Mouse (Mus musculus) stomach, postnatal 0 days (tissue): ENCODE measurements around the gene Slc35f6. TPM values are rescaled to one million over a fixed set of nuclear protein-coding genes. Genes with fewer than 3 reads are reported as not detected.
A peak's percentile ranks its signal among the peaks of the same experiment; 100 is the strongest.

Experiments used
- ATAC-seq: fragments of 200-750 bp; cut with Nextera tagmentation; 2 replicates; pipeline ENCODE4 v1.8.0; 2017; ENCODE audit not compliant: low FRiP score, low TSS enrichment
- DNase-seq: peaks from one replicate; pipeline ENCODE4 v3.0.0-alpha.2; 2016; ENCODE audit warnings: low spot score
- H3K27ac ChIP-seq: fragments of 300-500 bp; sonication (generic); replicated peaks from 2 replicates; pipeline ENCODE4 v1.5.1; 2014; ENCODE audit warnings: mild to moderate bottlenecking, control low read depth
- H3K27me3 ChIP-seq: fragments of 300-500 bp; sonication (generic); 2 replicates; pipeline ENCODE4 v1.6.1; 2014; ENCODE audit warnings: low read length; ENCODE audit not compliant: control insufficient read depth, insufficient read depth
- H3K36me3 ChIP-seq: fragments of 300-500 bp; sonication (generic); 2 replicates; pipeline ENCODE4 v1.6.1; 2014; ENCODE audit warnings: low read length, mixed read lengths; ENCODE audit not compliant: control insufficient read depth, insufficient read depth
- H3K4me1 ChIP-seq: fragments of 300-500 bp; sonication (generic); replicated peaks from 2 replicates; pipeline ENCODE4 v1.6.1; 2014; ENCODE audit warnings: antibody characterized with exemption; ENCODE audit not compliant: control insufficient read depth, insufficient read depth
- H3K4me2 ChIP-seq: fragments of 300-500 bp; sonication (generic); replicated peaks from 2 replicates; pipeline ENCODE4 v1.6.1; 2014; ENCODE audit warnings: low read depth, mild to moderate bottlenecking, control low read depth, moderate library complexity
- H3K4me3 ChIP-seq: fragments of 300-500 bp; sonication (generic); 2 replicates; pipeline ENCODE4 v1.5.1; 2014; ENCODE audit warnings: low read depth, low read length, control low read depth
- H3K9ac ChIP-seq: fragments of 300-500 bp; sonication (generic); 2 replicates; pipeline ENCODE4 v1.6.1; 2014; ENCODE audit warnings: mild to moderate bottlenecking, low read length, control low read depth, mixed read lengths
- H3K9me3 ChIP-seq: fragments of 300-500 bp; sonication (generic); 2 replicates; pipeline ENCODE4 v1.6.1; 2016; ENCODE audit warnings: low read length; ENCODE audit not compliant: control insufficient read depth
- CTCF ChIP-seq: IDR thresholded peaks from 2 replicates; pipeline ENCODE4 v1.5.1; 2016; ENCODE audit warnings: antibody characterized with exemption, low read depth, mild to moderate bottlenecking, moderate library complexity
- EP300 ChIP-seq: optimal IDR thresholded peaks from 2 replicates; pipeline ENCODE3; 2016; ENCODE audit warnings: antibody characterized with exemption
- WGBS: fragments of 180-500 bp; shearing (Covaris S2); extraction: QIAGEN DNeasy Blood & Tissue Kit; methylation state at CpG from one replicate; pipeline ENCODE4 v1.1.7; 2014; 5-methylcytosine and 5-hydroxymethylcytosine counted together
- polyA plus RNA-seq: library from polyadenylated mRNA; unstranded; fragments of >200 nt; fragmentation: Nextera tagmentation; extraction: Ambion mirVana; gene quantifications from 2 replicates; pipeline ENCODE4 v1.2.1, GENCODE M21; 2015

The Slc35f6 gene
- polyA plus RNA-seq, 1 experiment from 2014 or later, result 30.6 TPM

GRCm38 (mm10) chr5:30613242-30613641, 34.5 kb upstream of the Slc35f6 start:
- Histone ChIP-seq H3K36me3 (no peaks in the 10 kb centered on the region), H3K4me3 (no peak overlapping the region), H3K9ac (no peak overlapping the region), H3K4me1 (peaks cover 17% of the 10 kb centered on the region), H3K27ac (peak overlapping the region; percentile 91), H3K27me3 (no peaks in the 10 kb centered on the region), H3K9me3 (no peaks in the 10 kb centered on the region), H3K4me2 (peak overlapping the region; percentile 1; the same call in 1 of the 2 replicates)
- no peak for DNase-seq
- 45% methylated on average over 8 of the region's 8 CpGs for WGBS
- TF ChIP-seq CTCF (no peak), EP300 (no peak)
- ATAC-seq, result no peak

GRCm38 (mm10) chr5:30614221-30614620, 33.5 kb upstream of the Slc35f6 start:
- Histone ChIP-seq H3K4me1 (peaks cover 17% of the 10 kb centered on the region), H3K27ac (peak overlapping the region; percentile 91), H3K9ac (peak overlapping the region; percentile 27; the same call in 1 of the 2 replicates), H3K4me2 (peak overlapping the region; percentile 38), H3K27me3 (no peaks in the 10 kb centered on the region), H3K4me3 (no peak overlapping the region), H3K36me3 (no peaks in the 10 kb centered on the region), H3K9me3 (no peaks in the 10 kb centered on the region)
- ATAC-seq (peak; percentile 21; the same call in 1 of the 2 replicates), DNase-seq (peak; percentile 81)
- TF ChIP-seq EP300 (no peak), CTCF (no peak)
- 8% methylated on average over 1 of the region's 1 CpGs for WGBS

- DNase-seq (peak; percentile 88), ATAC-seq (peak; percentile 83)
- H3K9ac ChIP-seq, result peak overlapping the region; percentile 45
- H3K4me3 ChIP-seq, result no peak overlapping the region
- peaks cover 17% of the 10 kb centered on the region for H3K4me1 ChIP-seq
- H3K27me3 ChIP-seq, result no peaks in the 10 kb centered on the region
- 34% methylated on average over 6 of the region's 6 CpGs for WGBS
- H3K36me3 ChIP-seq, result no peaks in the 10 kb centered on the region
- TF ChIP-seq EP300 (no peak), CTCF (no peak)
- peak overlapping the region; percentile 27; the same call in 1 of the 2 replicates for H3K4me2 ChIP-seq
- no peaks in the 10 kb centered on the region for H3K9me3 ChIP-seq
- H3K27ac ChIP-seq, result peak overlapping the region; percentile 91
Measured at GRCm38 (mm10) chr5:30615416-30615815, 32.3 kb upstream of the Slc35f6 start.

- 0 out of 2 replicates have a peak, but pooled peaks have one; percentile 11 for ATAC-seq
- no peak overlapping the region for H3K9ac ChIP-seq
Measured at GRCm38 (mm10) chr5:30615819-30616218, 31.9 kb upstream of the Slc35f6 start.

GRCm38 (mm10) chr5:30616644-30617043, 31.1 kb upstream of the Slc35f6 start:
- peak overlapping the region; percentile 75 for H3K27ac ChIP-seq
- peaks cover 14% of the 10 kb centered on the region for H3K4me1 ChIP-seq
- no peaks in the 10 kb centered on the region for H3K27me3 ChIP-seq
- H3K4me2 ChIP-seq, result no peak overlapping the region
- H3K4me3 ChIP-seq, result no peak overlapping the region
- H3K9me3 ChIP-seq, result no peaks in the 10 kb centered on the region
- no peak for TF ChIP-seq CTCF
- TF ChIP-seq EP300, result no peak
- 39% methylated on average over 3 of the region's 3 CpGs for WGBS
- no peak overlapping the region for H3K9ac ChIP-seq
- ATAC-seq (no peak), DNase-seq (no peak)
- no peaks in the 10 kb centered on the region for H3K36me3 ChIP-seq

More at GRCm38 (mm10) chr5:30615819-30616218, 31.9 kb upstream of the Slc35f6 start:
- no peak overlapping the region for H3K4me2 ChIP-seq
- no peaks in the 10 kb centered on the region for H3K36me3 ChIP-seq
- no peak overlapping the region for H3K4me3 ChIP-seq
- H3K4me1 ChIP-seq, result peaks cover 17% of the 10 kb centered on the region
- TF ChIP-seq CTCF (no peak), EP300 (no peak)
- no peaks in the 10 kb centered on the region for H3K27me3 ChIP-seq
- whole genome bisulfite sequencing, result 58% methylated on average over 4 of the region's 4 CpGs
- H3K9me3 ChIP-seq, result no peaks in the 10 kb centered on the region
- peak overlapping the region; percentile 67 for H3K27ac ChIP-seq
- DNase-seq, result no peak

- ATAC-seq, result 0 out of 2 replicates have a peak, but pooled peaks have one; percentile 15
- H3K4me3 ChIP-seq, result no peak overlapping the region
- H3K27ac ChIP-seq, result peak overlapping the region; percentile 75
- H3K4me1 ChIP-seq, result peaks cover 14% of the 10 kb centered on the region
- 19% methylated on average over 3 of the region's 3 CpGs for WGBS
- TF ChIP-seq CTCF (no peak), EP300 (no peak)
- H3K9ac ChIP-seq, result no peak overlapping the region; the same call in 1 of the 2 replicates
- no peak for DNase-seq
- 0 out of 2 replicates have a peak overlapping the region, but pooled peaks have one; percentile 1 for H3K4me2 ChIP-seq
- H3K9me3 ChIP-seq, result no peaks in the 10 kb centered on the region
- H3K36me3 ChIP-seq, result no peaks in the 10 kb centered on the region
- no peaks in the 10 kb centered on the region for H3K27me3 ChIP-seq
Measured at GRCm38 (mm10) chr5:30617357-30617756, 30.4 kb upstream of the Slc35f6 start.
